Mouse (Mus musculus): Measurements from ENCODE around the gene Npc1l1. TPM values are rescaled to one million over a fixed set of nuclear protein-coding genes. Genes with fewer than 3 reads are reported as not detected.

Npc1l1 gene
- total RNA-seq, 2 experiments from 2014 or later: 0.23 to 0.24 TPM

DNA sequence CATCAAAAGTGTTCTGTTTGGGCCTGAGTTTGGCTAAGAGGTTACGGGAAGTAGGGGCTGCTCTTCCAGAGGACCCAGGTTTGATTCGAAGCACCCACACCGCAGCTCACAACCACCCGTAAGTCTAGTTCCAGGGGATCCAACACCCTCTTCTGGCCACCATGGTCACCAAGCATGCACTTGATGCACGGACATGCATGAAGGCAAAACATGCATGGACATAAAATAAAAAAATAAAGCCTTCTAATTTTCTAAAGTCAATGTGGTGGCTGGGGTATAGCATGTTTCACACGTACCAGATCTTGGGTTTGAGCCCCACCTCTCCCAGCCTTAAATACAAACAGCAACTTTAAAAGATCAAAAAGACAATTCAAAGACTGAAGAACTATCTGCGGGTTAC is 65.2 kb downstream of the Npc1l1 start:
- DNase-seq (ENCODE audit: low spot score in 2 of 2): no peak

- DNase-seq (ENCODE audit: low spot score in 2 of 2): no peak
Measured at GRCm38 (mm10) chr11:6163706-6164105, 66.2 kb downstream of the Npc1l1 start.

DNA sequence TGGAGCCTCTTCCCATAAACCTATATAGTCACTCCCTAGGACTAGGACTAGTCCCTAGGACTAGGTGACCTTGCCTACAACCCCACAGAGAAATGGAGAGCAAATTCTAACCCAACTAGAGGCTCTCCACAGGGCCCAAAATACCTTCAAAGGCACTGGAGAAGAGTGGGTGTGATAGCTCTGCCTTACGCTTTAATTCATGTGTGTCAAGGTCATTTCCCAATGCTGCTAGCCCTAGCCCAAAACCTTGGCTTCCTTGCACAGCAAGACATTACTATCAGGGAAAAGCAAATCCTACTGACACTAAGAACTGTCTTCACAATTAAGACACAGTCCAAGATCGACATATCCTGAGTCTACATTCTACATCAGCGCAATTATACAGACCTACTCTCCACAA is 66.9 kb downstream of the Npc1l1 start:
- no peak for DNase-seq (ENCODE audit: low spot score in 2 of 2)

DNA sequence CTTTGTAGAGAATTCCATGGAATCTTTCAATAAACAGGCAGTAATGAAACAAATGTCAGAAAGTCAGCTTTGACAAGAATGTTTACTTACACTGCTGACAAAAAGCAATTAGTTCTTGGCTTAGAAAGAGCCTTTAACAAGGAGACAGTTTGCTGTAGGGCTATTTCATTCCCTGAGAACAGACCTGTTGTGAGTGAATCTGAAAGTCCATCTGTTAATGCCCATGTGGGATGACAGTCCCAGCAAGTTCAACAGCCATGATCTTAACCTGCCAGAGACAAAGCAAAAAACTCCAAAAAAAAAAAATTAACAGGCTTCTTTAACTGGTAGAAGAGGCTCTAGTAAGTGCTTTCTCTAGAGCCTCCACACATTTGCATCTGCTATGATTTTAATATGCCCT is 68.4 kb downstream of the Npc1l1 start:
- DNase-seq (ENCODE audit: low spot score in 2 of 2): no peak

Other genes with a start within 250 kb of the Npc1l1 start
- 1,000 to 10,000 TPM in 1 of 2 experiments, 100 to 1,000 TPM in 1; 997 to 1,016 TPM for gene Camk2b, start 163.8 kb downstream of the Npc1l1 start, total RNA-seq (2021)
- under 1 TPM; 0.28 to 0.31 TPM for gene A730071L15Rik, start 30.1 kb downstream of the Npc1l1 start, total RNA-seq (2021)
- 100 to 1,000 TPM; 116 to 122 TPM for gene Nudcd3, start 29.7 kb downstream of the Npc1l1 start, total RNA-seq (2021)
- gene Ddx56, start 37.6 kb upstream of the Npc1l1 start, total RNA-seq (2021): 10 to 100 TPM; 44.9 to 47.5 TPM
- gene Tmed4, start 44.7 kb upstream of the Npc1l1 start, total RNA-seq (2021): 10 to 100 TPM; 82.4 to 83.1 TPM
- gene Ogdh, start 61.5 kb upstream of the Npc1l1 start, total RNA-seq (2021): 100 to 1,000 TPM; 252 to 261 TPM
- gene Zmiz2, start 158.9 kb upstream of the Npc1l1 start, total RNA-seq (2021): 100 to 1,000 TPM; 165 to 169 TPM
- gene Ppia, start 185.3 kb upstream of the Npc1l1 start, total RNA-seq (2021): 1,000 to 10,000 TPM; 1,939 to 1,976 TPM
- gene H2afv, start 214.3 kb upstream of the Npc1l1 start, total RNA-seq (2021): 10 to 100 TPM; 39.7 to 40.2 TPM
- gene Purb, start 245.8 kb upstream of the Npc1l1 start, total RNA-seq (2021): 100 to 1,000 TPM; 258 to 283 TPM

Measured in layer of hippocampus, postnatal 14 days (tissue).